Mouse (Mus musculus): Measurements from ENCODE around the gene Fam205a2.
"Not testable (repeated sequence)": the region's sequence is repeated elsewhere in the genome, so short reads cannot be mapped to it uniquely, and the experiment has no call there.

The Fam205a2 gene

GRCm38 (mm10) chr4:42528075-42528474, at the start of gene Fam205a2:
Gene Fam205a2 (minus strand): TSS chr4:42528175.
- not testable (repeated sequence) for DNase-seq (ENCODE audit: low read depth, low spot score)
